Mouse (Mus musculus) myocyte (in vitro differentiated cells): ENCODE measurements around the gene Akt1s1. TPM values are rescaled to one million over a fixed set of nuclear protein-coding genes. Genes with fewer than 3 reads are reported as not detected.

ENCODE experiments used
- H3K27me3 ChIP-seq: one replicate; pipeline ENCODE4 v1.6.1; 2011; ENCODE audit not compliant: control insufficient read depth, insufficient read depth, insufficient read length
- H3K36me3 ChIP-seq: one replicate; pipeline ENCODE4 v1.6.1; 2011; ENCODE audit not compliant: control insufficient read depth, insufficient read depth
- H3K4me2 ChIP-seq: one replicate; pipeline ENCODE4 v1.6.1; 2011; ENCODE audit warnings: low read depth, control low read depth
- H3K4me3 ChIP-seq: one replicate; pipeline ENCODE4 v1.5.1; 2011; ENCODE audit warnings: mild to moderate bottlenecking, control low read depth, moderate library complexity
- H3K79me2 ChIP-seq: one replicate; pipeline ENCODE4 v1.6.1; 2011; ENCODE audit not compliant: control insufficient read depth, insufficient read depth
- H3ac ChIP-seq: one replicate; pipeline ENCODE4 v1.6.1; 2011; ENCODE audit not compliant: control insufficient read depth, insufficient read length
- CEBPB ChIP-seq: IDR thresholded peaks from 2 replicates; pipeline ENCODE4 v1.6.1; 2011; ENCODE audit warnings: mild to moderate bottlenecking, moderate library complexity; ENCODE audit not compliant: poor library complexity, insufficient read depth, severe bottlenecking
- E2F4 ChIP-seq: IDR thresholded peaks from one replicate; pipeline ENCODE4 v1.6.1; 2011; ENCODE audit warnings: mild to moderate bottlenecking, control low read depth, moderate library complexity; ENCODE audit not compliant: insufficient read depth
- MAX ChIP-seq: IDR thresholded peaks from one replicate; pipeline ENCODE4 v1.6.1; 2011; ENCODE audit warnings: low read depth, mild to moderate bottlenecking, control low read depth
- MYOD1 ChIP-seq, 3 experiments: IDR thresholded peaks; one replicate each; pipeline ENCODE4 v1.6.1; 2011; ENCODE audit warnings: control low read depth in 2 of 3, low read depth in 2 of 3, mild to moderate bottlenecking in 2 of 3, moderate library complexity in 1 of 3; ENCODE audit not compliant: insufficient read length in 2 of 3, control insufficient read depth in 1 of 3
- MYOG ChIP-seq, 3 experiments: IDR thresholded peaks; one replicate each; pipeline ENCODE4 v1.6.1; 2011; ENCODE audit warnings: control low read depth in 2 of 3, low read depth in 2 of 3, mild to moderate bottlenecking in 2 of 3; ENCODE audit not compliant: insufficient read length in 2 of 3, control insufficient read depth in 1 of 3, insufficient read depth in 1 of 3
- POLR2A ChIP-seq: IDR thresholded peaks from one replicate; pipeline ENCODE4 v1.6.1; 2011; ENCODE audit warnings: low read depth, mild to moderate bottlenecking, control low read depth, moderate library complexity; ENCODE audit not compliant: insufficient read length
- POLR2AphosphoS2 ChIP-seq: IDR thresholded peaks from one replicate; pipeline ENCODE4 v1.6.1; 2011; ENCODE audit warnings: low read depth, control low read depth; ENCODE audit not compliant: insufficient read length
- REST ChIP-seq: IDR thresholded peaks from one replicate; pipeline ENCODE4 v1.6.1; 2011; ENCODE audit warnings: mild to moderate bottlenecking, control low read depth, moderate library complexity; ENCODE audit not compliant: insufficient read depth, insufficient read length
- SRF ChIP-seq: IDR thresholded peaks from one replicate; pipeline ENCODE4 v1.6.1; 2011; ENCODE audit warnings: low read depth; ENCODE audit not compliant: control insufficient read depth, insufficient read length
- TCF12 ChIP-seq: IDR thresholded peaks from one replicate; pipeline ENCODE4 v1.6.1; 2011; ENCODE audit warnings: mild to moderate bottlenecking, control low read depth; ENCODE audit not compliant: poor library complexity, insufficient read depth, severe bottlenecking
- TCF3 ChIP-seq: IDR thresholded peaks from one replicate; pipeline ENCODE4 v1.6.1; 2011; ENCODE audit warnings: low read depth, control low read depth; ENCODE audit not compliant: insufficient read length
- USF1 ChIP-seq: IDR thresholded peaks from one replicate; pipeline ENCODE4 v1.6.1; 2011; ENCODE audit warnings: low read depth, mild to moderate bottlenecking, control low read depth, moderate library complexity
- polyA plus RNA-seq: library from polyadenylated mRNA; unstranded; fragments of >200 nt; fragmentation: generic; extraction: Trizol; gene quantifications from one replicate; pipeline ENCODE4 v1.2.1, GENCODE M21; 2012; ENCODE audit warnings: missing spikeins

Gene Akt1s1
- polyA plus RNA-seq, 1 experiment = 200 TPM

- no peak overlapping the region for H3ac ChIP-seq
These were observed 3.8 kb upstream of the Akt1s1 start for GRCm38 (mm10) chr7:44845006-44845405.

GRCm38 (mm10) chr7:44846804-44847203 is 2.0 kb upstream of the Akt1s1 start:
- TF ChIP-seq REST (no peak), CEBPB (no peak), POLR2AphosphoS2 (no peak), E2F4 (no peak), USF1 (no peak), SRF (no peak), MYOD1 (IDR thresholded peaks at IDR 0.05; ENCODE audit: control insufficient read depth in 1 of 3, insufficient read length in 2 of 3, low read depth in 2 of 3) (no peak), MAX (no peak), MYOG (IDR thresholded peaks at IDR 0.05; ENCODE audit: control insufficient read depth in 1 of 3, insufficient read depth in 1 of 3, insufficient read length in 2 of 3, low read depth in 2 of 3) (no peak), TCF12 (no peak), TCF3 (no peak), POLR2A (no peak)
- H3ac ChIP-seq = no peak overlapping the region

More at GRCm38 (mm10) chr7:44845006-44845405, 3.8 kb upstream of the Akt1s1 start:
- H3K4me3 ChIP-seq = no peak overlapping the region
- peaks cover 7% of the 10 kb centered on the region for H3K36me3 ChIP-seq
- H3K4me2 ChIP-seq = no peak overlapping the region
- no peaks in the 10 kb centered on the region for H3K27me3 ChIP-seq
- H3K79me2 ChIP-seq = peaks cover 12% of the 10 kb centered on the region
- TF ChIP-seq TCF3 (no peak), REST (no peak), CEBPB (no peak), POLR2AphosphoS2 (no peak), MAX (no peak), MYOD1 (IDR thresholded peaks at IDR 0.05; ENCODE audit: control insufficient read depth in 1 of 3, insufficient read length in 2 of 3, low read depth in 2 of 3) (no peak), TCF12 (no peak), POLR2A (no peak), MYOG (IDR thresholded peaks at IDR 0.05; ENCODE audit: control insufficient read depth in 1 of 3, insufficient read depth in 1 of 3, insufficient read length in 2 of 3, low read depth in 2 of 3) (no peak), SRF (no peak), USF1 (no peak), E2F4 (no peak)

GRCm38 (mm10) chr7:44847772-44848171 is 1.0 kb upstream of the Akt1s1 start:
- H3K4me3 ChIP-seq = peak overlapping the region; percentile 94
- H3K4me2 ChIP-seq = peak overlapping the region; percentile 90
- peaks cover 7% of the 10 kb centered on the region for H3K36me3 ChIP-seq
- H3K27me3 ChIP-seq = no peaks in the 10 kb centered on the region
- TF ChIP-seq POLR2A = no peak
- no peak for TF ChIP-seq SRF
- no peak for TF ChIP-seq REST
- no peak for TF ChIP-seq TCF3
- TF ChIP-seq TCF12 = no peak
- TF ChIP-seq MYOD1 (IDR thresholded peaks at IDR 0.05; ENCODE audit: control insufficient read depth in 1 of 3, insufficient read length in 2 of 3, low read depth in 2 of 3) = no peak
- no peak for TF ChIP-seq POLR2AphosphoS2
- TF ChIP-seq MAX = no peak
- TF ChIP-seq CEBPB = no peak
- no peak for TF ChIP-seq E2F4
- TF ChIP-seq MYOG (IDR thresholded peaks at IDR 0.05; ENCODE audit: control insufficient read depth in 1 of 3, insufficient read depth in 1 of 3, insufficient read length in 2 of 3, low read depth in 2 of 3) = no peak
- TF ChIP-seq USF1 = no peak
- H3ac ChIP-seq = peak overlapping the region; percentile 80
- peaks cover 34% of the 10 kb centered on the region for H3K79me2 ChIP-seq

More at GRCm38 (mm10) chr7:44846804-44847203, 2.0 kb upstream of the Akt1s1 start:
- H3K4me3 ChIP-seq = no peak overlapping the region
- H3K79me2 ChIP-seq = peaks cover 29% of the 10 kb centered on the region
- no peaks in the 10 kb centered on the region for H3K27me3 ChIP-seq
- H3K36me3 ChIP-seq = peaks cover 7% of the 10 kb centered on the region
- H3K4me2 ChIP-seq = no peak overlapping the region

- 0 out of 2 replicates have a peak, but pooled peaks have one; percentile 11 for TF ChIP-seq CEBPB
- no peak for TF ChIP-seq TCF12
- peak; percentile 61 for TF ChIP-seq POLR2A
- TF ChIP-seq MYOG (IDR thresholded peaks at IDR 0.05; ENCODE audit: control insufficient read depth in 1 of 3, insufficient read depth in 1 of 3, insufficient read length in 2 of 3, low read depth in 2 of 3) = no peak
- TF ChIP-seq MYOD1 (IDR thresholded peaks at IDR 0.05; ENCODE audit: control insufficient read depth in 1 of 3, insufficient read length in 2 of 3, low read depth in 2 of 3) = peak in 1 of 3 experiments; percentile 14
- no peak for TF ChIP-seq REST
- TF ChIP-seq USF1 = peak; percentile 46
- TF ChIP-seq TCF3 = no peak
- TF ChIP-seq E2F4 = no peak
- peak; percentile 32 for TF ChIP-seq SRF
- peak; percentile 48 for TF ChIP-seq POLR2AphosphoS2
- peak; percentile 12 for TF ChIP-seq MAX
- peaks cover 7% of the 10 kb centered on the region for H3K36me3 ChIP-seq
These were observed 773 bp downstream of the Akt1s1 start for GRCm38 (mm10) chr7:44849416-44850111.

More at GRCm38 (mm10) chr7:44849416-44850111, 773 bp downstream of the Akt1s1 start:
- peak overlapping the region; percentile 80 for H3ac ChIP-seq
- no peaks in the 10 kb centered on the region for H3K27me3 ChIP-seq
- H3K4me3 ChIP-seq = peak overlapping the region; percentile 94
- H3K4me2 ChIP-seq = peak overlapping the region; percentile 72
- H3K79me2 ChIP-seq = peaks cover 34% of the 10 kb centered on the region
